Mouse (Mus musculus) adrenal gland, adult (tissue): ENCODE results near the gene Senp6.

Source experiments
- DNase-seq, 2 experiments: peaks; one replicate each; pipeline ENCODE4 v3.0.0; 2022 to 2023; ENCODE audit warnings: low spot score in 1 of 2; ENCODE audit not compliant: inconsistent age in 2 of 2

Senp6 gene

DNA sequence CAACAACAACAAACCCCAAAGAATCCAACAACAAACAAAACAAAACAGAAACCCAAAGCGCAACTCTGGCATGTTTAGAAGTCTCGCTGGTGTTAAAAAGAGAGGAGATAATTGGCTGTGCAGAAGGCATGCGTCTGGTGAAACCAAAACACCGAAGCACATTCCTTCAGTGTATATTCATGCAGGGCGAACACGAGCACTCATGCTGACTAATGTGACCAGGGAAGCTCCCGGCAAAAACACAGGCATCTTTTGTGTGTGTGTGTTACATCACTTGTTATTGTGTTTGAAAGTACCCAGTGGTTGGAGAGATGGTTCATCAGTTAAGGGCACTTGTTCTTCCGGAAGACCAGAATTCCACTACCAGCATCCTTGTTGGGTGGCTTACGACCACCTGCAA, 102.8 kb downstream of the Senp6 start:
- DNase-seq: no peak

DNA sequence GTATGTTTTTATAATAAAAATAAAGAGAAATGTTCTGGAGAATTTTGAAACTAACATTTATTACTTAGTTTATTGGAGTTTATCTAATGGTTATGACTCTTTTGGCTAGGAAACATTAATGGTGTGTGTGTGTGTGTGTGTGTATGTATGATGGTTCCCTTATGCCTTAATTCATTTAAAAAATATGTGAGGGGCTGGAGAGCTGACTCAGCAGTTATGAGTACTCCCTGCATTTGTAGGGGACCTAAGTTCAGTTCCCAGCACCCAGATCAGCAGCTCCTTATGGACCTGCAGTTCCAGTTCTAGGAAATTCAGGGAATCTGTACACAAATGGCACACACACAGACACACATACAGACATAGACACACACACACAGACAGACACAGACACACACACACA, 104.5 kb downstream of the Senp6 start:
- no peak for DNase-seq

DNA sequence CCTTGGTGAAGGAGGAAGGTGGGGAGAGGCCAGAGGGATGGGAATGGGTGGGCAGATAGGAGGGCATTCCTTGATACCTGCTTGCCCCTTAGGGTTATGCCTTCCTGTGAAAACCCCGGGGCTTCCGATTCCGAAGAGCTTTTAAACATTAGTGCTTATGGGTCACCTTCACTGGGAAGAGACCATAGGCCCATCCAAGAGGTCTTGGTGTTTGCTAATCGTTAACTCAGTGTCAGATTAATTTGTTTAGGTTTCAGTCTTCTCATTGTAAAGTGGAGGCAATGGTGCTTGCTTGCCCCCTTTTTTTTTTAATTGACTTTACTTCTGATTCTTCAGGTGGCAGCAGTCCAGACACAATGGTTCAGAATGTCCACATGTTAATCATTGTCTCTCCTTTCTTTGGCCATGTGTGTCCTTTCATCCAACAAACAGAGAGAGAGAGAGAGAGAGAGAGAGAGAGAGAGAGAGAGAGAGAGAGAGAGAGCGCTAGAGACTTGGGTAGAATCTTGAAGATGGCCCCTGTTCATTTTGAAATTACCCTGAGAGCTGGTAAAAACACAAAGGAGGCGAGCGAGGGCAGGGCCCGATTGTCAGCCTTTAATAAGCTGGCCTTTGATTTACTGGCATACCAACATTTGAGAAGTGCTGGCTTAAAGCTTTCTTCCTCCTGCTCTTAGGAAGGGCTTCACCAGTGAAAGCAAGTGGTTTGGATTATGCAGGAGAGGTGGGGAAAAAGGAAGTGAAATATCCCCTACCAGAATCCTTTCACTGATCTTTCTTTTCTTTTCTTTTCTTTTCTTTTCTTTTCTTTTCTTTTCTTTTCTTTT, 105.9 kb downstream of the Senp6 start:
- no peak for DNase-seq

DNA sequence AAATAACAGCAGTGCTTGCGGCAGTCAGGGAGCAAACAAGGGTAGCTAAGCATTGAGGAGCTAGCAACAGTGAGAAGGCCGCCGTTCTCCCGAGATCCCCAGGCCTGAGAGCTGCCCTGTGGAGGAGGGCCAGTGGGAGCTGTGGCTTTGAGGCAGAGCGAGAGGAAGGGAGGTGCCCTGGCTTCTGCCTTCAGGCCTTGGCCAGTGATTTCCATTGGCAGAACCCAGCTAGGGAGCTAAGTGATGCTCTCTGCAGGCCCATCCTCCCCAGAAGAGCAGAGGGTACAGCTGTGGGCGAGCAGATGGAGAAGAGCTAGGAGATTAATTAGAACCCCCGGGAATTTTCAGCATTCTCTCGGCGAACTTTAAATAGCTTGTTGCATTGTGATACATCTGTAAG, 106.9 kb downstream of the Senp6 start:
- no peak for DNase-seq

DNA sequence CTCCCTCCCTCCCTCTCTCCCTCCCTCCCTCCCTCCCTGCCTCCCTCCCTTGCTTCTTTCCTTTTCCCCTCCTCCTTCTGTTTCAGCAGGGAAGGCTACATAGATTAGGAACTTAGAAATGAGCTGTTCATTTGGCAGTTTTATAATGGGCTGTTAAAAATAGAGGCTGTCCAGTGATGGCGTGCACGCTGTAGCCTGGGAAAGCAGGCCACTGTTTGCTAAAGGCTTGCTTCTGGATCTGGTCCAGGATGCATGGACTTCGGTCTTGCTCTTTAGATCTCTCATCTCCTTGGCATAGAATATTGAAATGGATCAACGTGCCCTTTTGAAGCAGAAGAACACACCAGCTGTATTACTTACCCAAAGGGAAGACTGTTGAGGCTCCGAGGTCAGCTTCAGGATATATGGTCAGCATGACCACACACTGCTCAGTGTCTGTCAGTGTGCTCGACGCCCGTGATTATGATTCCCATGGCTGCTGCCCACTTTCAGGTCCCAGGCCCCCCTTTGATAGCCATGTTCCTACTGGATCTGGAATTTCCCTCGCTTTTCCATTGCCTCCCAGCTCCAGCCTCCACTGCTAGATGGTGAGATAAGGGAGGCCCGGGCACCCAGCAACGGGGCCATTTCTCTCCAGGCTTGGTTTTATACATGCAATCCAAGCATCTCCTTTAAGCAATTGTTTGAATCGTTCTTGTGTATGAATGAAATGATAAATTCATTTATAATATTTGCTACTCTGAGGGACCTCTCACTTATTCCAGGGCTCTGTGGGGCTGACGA, 110.2 kb downstream of the Senp6 start:
- DNase-seq: no peak

DNA sequence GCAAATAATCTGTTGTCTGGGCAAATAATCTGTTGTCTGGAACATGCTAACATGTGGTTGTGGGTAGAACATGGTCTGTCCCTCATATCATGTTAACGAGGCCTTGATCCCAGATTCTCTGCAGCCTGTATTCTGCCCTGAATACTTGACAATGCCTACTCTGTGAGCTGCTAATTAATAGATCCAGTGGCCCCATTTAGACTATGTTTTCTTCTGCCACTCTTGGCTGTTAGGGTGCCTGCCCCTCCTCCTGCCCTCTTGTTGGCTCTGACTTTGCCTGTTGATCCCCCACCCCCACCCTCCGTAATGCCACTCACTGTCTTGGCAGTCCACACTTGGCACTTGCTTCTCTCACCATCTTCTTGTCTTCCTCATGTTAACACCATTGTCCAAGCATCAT, 112.0 kb downstream of the Senp6 start:
- DNase-seq: no peak

DNA sequence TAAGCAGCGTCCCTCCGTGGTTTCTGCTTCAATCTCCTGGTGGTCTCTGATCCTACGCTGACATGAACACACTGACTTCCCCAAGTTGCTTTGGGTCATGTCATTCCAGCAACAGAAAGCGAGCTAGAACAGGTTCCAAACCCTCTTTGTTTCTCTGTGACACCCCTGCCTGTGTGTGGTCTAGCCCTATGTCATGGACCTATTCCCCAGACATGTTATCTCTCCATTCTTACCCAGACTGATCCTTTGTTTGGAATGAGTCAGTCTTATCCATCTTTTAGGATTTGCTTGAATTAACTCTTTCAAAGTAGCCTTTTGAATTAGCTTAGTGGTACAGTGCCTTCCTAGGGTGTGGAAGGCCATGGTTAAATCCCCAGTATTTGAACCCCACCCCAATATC, 113.0 kb downstream of the Senp6 start:
- DNase-seq: no peak

DNA sequence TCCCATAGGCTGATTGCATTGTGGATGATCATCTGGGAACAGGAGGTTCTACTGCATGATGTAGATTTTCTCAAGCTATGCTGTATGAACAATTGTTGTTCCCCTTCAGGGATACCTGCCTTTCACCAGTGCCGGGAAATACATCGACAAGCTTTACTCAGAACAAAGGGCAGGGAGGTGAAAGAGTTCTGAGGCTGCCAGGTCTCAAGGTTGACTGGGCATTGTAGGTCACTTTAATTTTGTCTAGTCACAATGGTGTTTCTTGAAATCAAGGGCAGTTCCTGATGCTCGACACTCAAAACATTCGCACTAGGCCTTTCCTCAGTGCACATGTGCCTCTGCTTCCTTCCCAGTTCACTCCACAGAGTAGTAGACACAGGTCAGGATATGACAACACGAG, 114.1 kb downstream of the Senp6 start:
- DNase-seq: no peak

DNA sequence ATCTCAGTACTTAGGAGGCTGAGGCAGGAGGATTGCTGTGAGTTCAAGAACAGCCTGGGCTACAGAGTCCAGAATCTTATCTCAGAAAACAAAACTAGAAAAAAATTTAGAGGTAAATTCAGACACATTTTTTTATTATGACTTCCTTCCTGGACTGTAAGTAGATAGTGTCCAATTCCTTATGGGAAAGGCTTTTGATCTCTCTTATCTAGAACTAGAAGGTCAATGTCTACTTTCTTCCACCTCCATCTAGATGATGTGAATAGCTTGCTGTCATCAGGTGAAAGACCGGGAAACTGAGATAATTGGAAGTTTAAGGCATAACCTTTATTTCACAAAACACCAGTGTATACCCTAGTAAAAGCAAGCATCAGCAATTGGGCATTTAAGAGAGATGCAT, 115.0 kb downstream of the Senp6 start:
- no peak for DNase-seq

DNA sequence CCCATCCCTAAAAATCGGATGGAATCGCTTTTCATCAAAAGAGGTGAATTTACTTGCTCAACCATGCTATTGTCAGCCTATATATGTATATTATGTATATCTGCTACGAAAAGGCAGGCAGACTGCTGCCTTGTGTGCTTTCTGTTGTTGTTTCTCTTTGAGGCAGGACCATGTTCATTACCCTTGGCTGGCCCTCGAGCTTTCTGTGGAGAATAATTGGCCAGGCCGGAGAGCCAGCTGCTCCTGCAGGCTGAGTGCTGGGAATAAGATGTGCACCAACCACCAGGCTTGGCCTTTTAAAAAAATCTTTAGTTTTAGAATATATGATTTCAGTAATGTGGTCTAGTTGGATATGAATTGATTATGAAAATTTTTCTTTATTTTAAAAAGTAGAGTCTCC, 117.4 kb downstream of the Senp6 start:
- no peak for DNase-seq

DNA sequence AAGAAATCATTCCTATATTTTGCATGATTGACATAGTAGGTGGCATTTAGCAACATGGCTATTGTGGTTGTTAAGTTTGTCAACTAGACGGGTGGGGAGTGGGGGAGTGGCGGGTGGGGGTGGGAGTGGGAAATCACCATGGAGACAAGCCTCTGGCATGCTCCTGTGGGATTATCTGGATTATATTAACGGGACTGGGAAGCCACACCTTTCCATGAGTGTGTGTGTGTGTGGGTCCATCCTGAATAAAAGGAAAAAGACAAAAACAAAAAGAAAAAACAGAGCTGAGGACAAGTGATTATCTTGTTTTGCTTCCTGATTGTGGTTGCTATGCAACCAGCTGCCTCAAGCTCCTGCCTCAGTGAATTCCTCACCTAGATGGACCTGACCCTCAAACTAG, 119.0 kb downstream of the Senp6 start:
- no peak for DNase-seq

DNA sequence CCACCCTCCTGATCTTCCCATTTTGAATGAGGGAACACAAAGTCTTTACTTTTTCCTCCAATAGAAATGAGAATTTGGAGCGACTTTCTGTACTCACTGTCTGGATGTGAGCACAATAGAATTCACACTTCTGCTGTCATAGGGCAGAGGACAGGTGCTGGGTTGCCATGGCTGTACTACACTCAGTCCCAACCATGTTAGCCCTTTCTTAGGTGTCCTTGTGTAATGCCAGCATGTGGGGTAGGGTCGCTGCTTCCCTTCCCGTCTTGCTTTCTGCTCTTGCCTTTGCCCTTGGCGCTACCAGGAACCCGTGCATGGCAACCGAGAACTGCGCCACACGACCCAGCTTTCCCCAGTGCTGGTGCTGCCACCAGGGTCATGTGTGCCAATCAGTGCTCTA, 120.0 kb downstream of the Senp6 start:
- DNase-seq: no peak

DNA sequence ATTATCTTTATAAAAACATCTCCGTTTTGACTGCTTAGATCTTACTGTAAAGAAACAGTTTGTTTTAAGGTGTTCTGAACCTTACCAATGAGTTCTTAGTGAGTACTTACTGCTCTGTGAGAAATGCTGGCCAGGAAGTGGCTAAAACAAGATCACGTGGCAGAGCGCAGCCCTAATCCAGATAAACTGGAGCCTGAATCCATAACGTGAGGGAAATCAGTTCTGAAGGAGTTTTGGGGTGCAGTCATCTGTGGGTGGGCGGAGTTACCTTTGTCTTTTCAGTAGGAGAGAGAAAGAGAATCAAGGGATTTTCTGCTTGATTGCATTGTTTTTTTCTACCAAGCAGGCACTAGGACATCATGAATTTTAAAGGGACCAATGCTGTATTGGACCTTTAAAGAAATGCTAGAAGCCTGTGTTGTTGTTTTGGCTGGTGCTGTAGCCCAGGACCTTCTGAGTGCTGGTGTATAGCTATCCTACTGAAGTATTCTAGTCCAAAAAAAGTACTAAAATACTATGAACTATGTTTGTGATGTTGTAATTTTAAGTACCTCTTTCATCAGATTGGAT, 121.7 kb downstream of the Senp6 start:
- DNase-seq: no peak

DNA sequence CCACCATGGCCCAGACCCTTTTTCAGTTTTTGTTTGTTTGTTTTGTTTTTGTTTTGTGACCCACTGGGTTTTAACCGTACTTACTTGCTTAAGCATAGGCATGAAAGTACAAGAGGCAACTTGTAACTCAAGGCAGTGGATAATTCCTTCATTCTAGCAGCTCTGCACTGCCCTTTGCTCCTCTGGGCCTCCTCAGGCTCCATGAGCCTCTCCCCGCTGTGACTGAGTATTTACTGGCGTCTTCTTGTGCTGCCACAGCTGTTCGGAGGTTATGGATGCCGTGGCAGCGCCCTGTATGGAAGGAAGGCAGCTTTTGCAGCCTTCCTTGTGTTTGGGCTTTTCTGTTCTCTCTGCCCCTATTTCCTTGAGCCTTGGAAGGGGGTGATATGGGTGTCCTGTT, 124.5 kb downstream of the Senp6 start:
- DNase-seq: no peak

DNA sequence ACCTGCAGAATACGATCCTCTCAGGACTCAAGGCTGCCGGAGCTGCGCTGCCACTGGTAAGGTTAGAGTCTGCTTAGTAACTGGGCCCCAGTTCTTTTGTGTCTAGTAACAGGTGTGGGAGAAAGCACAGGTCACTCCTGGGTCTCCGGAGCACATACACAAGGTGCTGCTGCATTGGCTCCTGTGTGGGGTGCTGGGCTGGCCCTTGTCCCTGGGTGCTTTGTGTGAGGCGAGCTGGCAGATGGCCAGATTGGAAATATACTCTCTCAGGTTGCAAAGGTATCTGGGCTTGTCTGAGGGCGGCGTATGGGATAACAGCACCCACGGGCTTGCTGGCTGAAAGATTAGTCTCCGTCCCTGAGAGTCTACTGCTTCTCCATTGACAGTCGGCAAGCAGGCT, 125.6 kb downstream of the Senp6 start:
- DNase-seq: no peak

DNA sequence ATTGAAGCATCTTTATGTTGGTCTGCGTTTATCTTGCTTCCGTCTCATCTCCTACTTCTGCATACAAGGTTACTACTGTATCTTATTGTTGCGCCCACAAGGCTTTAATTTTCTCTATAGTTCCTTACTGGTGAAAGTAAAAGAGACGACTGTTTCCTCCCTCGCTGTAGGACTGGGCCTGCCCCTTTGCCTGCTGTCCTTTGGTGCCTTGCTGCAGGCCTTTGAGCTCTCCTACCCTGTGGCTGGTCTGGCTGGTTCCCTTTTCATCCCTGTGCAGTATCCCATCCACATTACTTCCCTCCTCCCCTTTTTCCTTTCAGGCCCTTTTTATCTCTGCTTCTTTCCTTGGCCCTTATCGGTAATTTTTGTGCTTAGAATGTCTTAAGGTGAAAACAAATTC, 127.7 kb downstream of the Senp6 start:
- DNase-seq: no peak
